Mouse (Mus musculus): ENCODE measurements around the gene Esrp2.

DNA sequence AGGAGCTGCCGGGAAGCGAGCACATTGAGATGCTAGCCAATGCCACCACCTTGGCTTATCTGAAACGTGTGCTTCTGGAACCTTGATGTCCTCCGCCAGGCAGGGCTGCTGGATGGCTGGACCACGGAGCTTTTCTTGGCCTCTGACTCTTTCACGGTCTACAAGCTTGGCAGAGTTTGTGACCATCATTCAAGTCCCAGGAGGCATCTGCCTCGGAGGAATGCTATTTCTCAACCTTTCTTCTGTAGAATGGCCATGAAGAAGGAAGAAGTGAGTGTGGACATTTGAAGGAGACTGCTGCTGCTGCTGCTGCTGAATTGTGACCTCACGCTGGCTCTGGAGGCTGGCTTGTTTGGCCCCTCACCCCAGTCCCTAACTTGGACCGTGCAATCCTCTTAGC lies 26.5 kb upstream of the Esrp2 start:
- TF ChIP-seq CTCF (IDR thresholded peaks at IDR 0.05; ENCODE audit: extremely low read depth, insufficient read depth, low read length) (no peak), POLR2A (IDR thresholded peaks at IDR 0.05; ENCODE audit: extremely low read depth, insufficient read depth, low read length) (no peak)

All from cortical plate, adult 2 months (tissue).